Mouse (Mus musculus) hindbrain, postnatal 0 days (tissue): ENCODE measurements around the gene 4930564D02Rik. TPM values are rescaled to one million over a fixed set of nuclear protein-coding genes. Genes with fewer than 3 reads are reported as not detected.

ENCODE experiments used
- ATAC-seq: fragments of 200-750 bp; cut with Nextera tagmentation; 2 replicates; pipeline ENCODE4 v1.8.0; 2017; ENCODE audit warnings: mild to moderate bottlenecking, moderate TSS enrichment, moderate library complexity
- DNase-seq: peaks from one replicate; pipeline ENCODE4 v3.0.0-alpha.2; 2015; ENCODE audit warnings: low spot score
- H3K27ac ChIP-seq: fragments of 300-500 bp; sonication (generic); 2 replicates; pipeline ENCODE4 v1.5.1; 2014; ENCODE audit warnings: mild to moderate bottlenecking
- H3K27me3 ChIP-seq: fragments of 300-500 bp; sonication (generic); 2 replicates; pipeline ENCODE4 v1.6.1; 2014; ENCODE audit warnings: low read length, mixed read lengths; ENCODE audit not compliant: insufficient read depth
- H3K36me3 ChIP-seq: fragments of 300-500 bp; sonication (generic); 2 replicates; pipeline ENCODE4 v1.6.1; 2014; ENCODE audit warnings: low read length, mixed read lengths; ENCODE audit not compliant: insufficient read depth
- H3K4me1 ChIP-seq: fragments of 300-500 bp; sonication (generic); 2 replicates; pipeline ENCODE4 v1.6.1; 2014; ENCODE audit warnings: antibody characterized with exemption, low read length, mixed read lengths; ENCODE audit not compliant: insufficient read depth
- H3K4me2 ChIP-seq: fragments of 300-500 bp; sonication (generic); 2 replicates; pipeline ENCODE4 v1.6.1; 2014; ENCODE audit warnings: low read depth, mild to moderate bottlenecking, low read length, moderate library complexity, mixed read lengths
- H3K4me3 ChIP-seq: fragments of 300-500 bp; sonication (generic); 2 replicates; pipeline ENCODE4 v1.5.1; 2014; ENCODE audit warnings: low read length
- H3K9ac ChIP-seq: fragments of 300-500 bp; sonication (generic); replicated peaks from 2 replicates; pipeline ENCODE4 v1.6.1; 2014; ENCODE audit warnings: mild to moderate bottlenecking, low read length, moderate library complexity, mixed read lengths
- H3K9me3 ChIP-seq: fragments of 300-500 bp; sonication (generic); 2 replicates; pipeline ENCODE4 v1.6.1; 2016; ENCODE audit warnings: low read length, mixed read lengths
- CTCF ChIP-seq: IDR thresholded peaks from 2 replicates; pipeline ENCODE4 v1.5.1; 2016; ENCODE audit warnings: antibody characterized with exemption, control low read depth, low read depth
- WGBS: fragments of 180-500 bp; shearing (Covaris S2); extraction: QIAGEN DNeasy Blood & Tissue Kit; methylation state at CpG from one replicate; pipeline ENCODE4 v1.1.7; 2014; 5-methylcytosine and 5-hydroxymethylcytosine counted together
- polyA plus RNA-seq: library from polyadenylated mRNA; unstranded; fragments of >200 nt; fragmentation: Nextera tagmentation; extraction: Ambion mirVana; gene quantifications from 2 replicates; pipeline ENCODE4 v1.2.1, GENCODE M21; 2015
- total RNA-seq: library from RNA; depleted of rRNA; stranded (reverse); fragments of >200 nt; gene quantifications from 2 replicates; pipeline ENCODE4 v1.2.3, GENCODE M21; 2014; rRNA removed

4930564D02Rik gene
- total RNA-seq = not detected in 2 replicates
- polyA plus RNA-seq = not detected in 2 replicates

- H3K9ac ChIP-seq = no peak within 1 kb of the TSS
- 87% methylated on average over 10 of the region's 10 CpGs for WGBS
- no peaks in the 10 kb centered on the region for H3K27me3 ChIP-seq
- DNase-seq (no peak), ATAC-seq (no peak)
- no peaks in the 10 kb centered on the region for H3K9me3 ChIP-seq
- H3K27ac ChIP-seq = no peak within 1 kb of the TSS
- H3K36me3 ChIP-seq = no peaks in the 10 kb centered on the region
- H3K4me3 ChIP-seq = no peak within 1 kb of the TSS
- no peak for TF ChIP-seq CTCF
- H3K4me2 ChIP-seq = no peak within 1 kb of the TSS
- no peaks in the 10 kb centered on the region for H3K4me1 ChIP-seq
Measured at GRCm38 (mm10) chr3:105066544-105066943, at the start of gene 4930564D02Rik. 4930564D02Rik (plus strand) TSS chr3:105066844.

- Histone ChIP-seq H3K27ac (peak overlapping the region; percentile 51; the same call in 1 of the 2 replicates), H3K36me3 (no peaks in the 10 kb centered on the region), H3K27me3 (no peaks in the 10 kb centered on the region), H3K9me3 (no peaks in the 10 kb centered on the region), H3K9ac (no peak overlapping the region), H3K4me3 (no peak overlapping the region), H3K4me1 (no peaks in the 10 kb centered on the region), H3K4me2 (no peak overlapping the region)
- 88% methylated on average over 8 of the region's 8 CpGs for WGBS
- no peak for TF ChIP-seq CTCF
- DNase-seq = no peak
- ATAC-seq = no peak
Measured at GRCm38 (mm10) chr3:105017314-105017713, 49.3 kb upstream of the 4930564D02Rik start.

GRCm38 (mm10) chr3:105018085-105018782, 48.4 kb upstream of the 4930564D02Rik start:
- Histone ChIP-seq H3K4me3 (no peak overlapping the region), H3K4me2 (no peak overlapping the region), H3K9ac (no peak overlapping the region), H3K4me1 (no peaks in the 10 kb centered on the region), H3K36me3 (no peaks in the 10 kb centered on the region), H3K27ac (no peak overlapping the region), H3K27me3 (no peaks in the 10 kb centered on the region), H3K9me3 (no peaks in the 10 kb centered on the region)
- no peak for TF ChIP-seq CTCF
- DNase-seq (no peak), ATAC-seq (no peak)
- WGBS = 90% methylated on average over 10 of the region's 10 CpGs

GRCm38 (mm10) chr3:105018783-105019105, 47.9 kb upstream of the 4930564D02Rik start:
- Histone ChIP-seq H3K27me3 (no peaks in the 10 kb centered on the region), H3K4me3 (no peak overlapping the region), H3K4me1 (no peaks in the 10 kb centered on the region), H3K9me3 (no peaks in the 10 kb centered on the region), H3K9ac (no peak overlapping the region), H3K36me3 (no peaks in the 10 kb centered on the region), H3K4me2 (no peak overlapping the region), H3K27ac (no peak overlapping the region)
- no peak for ATAC-seq
- 83% methylated on average over 6 of the region's 6 CpGs for WGBS
- TF ChIP-seq CTCF = no peak
- DNase-seq = no peak

GRCm38 (mm10) chr3:105019826-105020692, 46.6 kb upstream of the 4930564D02Rik start:
- no peak for DNase-seq
- Histone ChIP-seq H3K4me2 (no peak overlapping the region), H3K9ac (no peak overlapping the region), H3K27ac (peak overlapping the region; percentile 65), H3K27me3 (no peaks in the 10 kb centered on the region), H3K4me3 (no peak overlapping the region), H3K4me1 (no peaks in the 10 kb centered on the region), H3K36me3 (no peaks in the 10 kb centered on the region; the same call in 1 of the 2 replicates), H3K9me3 (no peaks in the 10 kb centered on the region)
- TF ChIP-seq CTCF = no peak
- WGBS = 61% methylated on average over 12 of the region's 12 CpGs
- ATAC-seq = no peak

GRCm38 (mm10) chr3:105023371-105024005, 43.2 kb upstream of the 4930564D02Rik start:
- no peak overlapping the region for H3K9ac ChIP-seq
- H3K27ac ChIP-seq = 0 out of 2 replicates have a peak overlapping the region, but pooled peaks have one; percentile 26
- H3K4me1 ChIP-seq = no peaks in the 10 kb centered on the region
- no peaks in the 10 kb centered on the region for H3K27me3 ChIP-seq
- H3K4me2 ChIP-seq = no peak overlapping the region
- no peak overlapping the region for H3K4me3 ChIP-seq
- TF ChIP-seq CTCF = no peak
- H3K9me3 ChIP-seq = no peaks in the 10 kb centered on the region
- H3K36me3 ChIP-seq = no peaks in the 10 kb centered on the region; the same call in 1 of the 2 replicates
- ATAC-seq (no peak), DNase-seq (no peak)
- 82% methylated on average over 10 of the region's 10 CpGs for WGBS
